Mouse (Mus musculus) NIH3T3 (cell line): ENCODE data around the gene Cdipt.

ENCODE experiments used
- DNase-seq: peaks from one replicate; pipeline ENCODE4 v3.0.0-alpha.2; 2012; ENCODE audit warnings: low read depth

The Cdipt gene

GRCm38 (mm10) chr7:126975950-126976866 lies 494 bp downstream of the Cdipt start, which contains the start of gene Cdiptos:
TSS of gene Cdiptos (minus strand) at chr7:126976098.
- peak; percentile 97 for DNase-seq

- no peak for DNase-seq
These were observed 1.3 kb downstream of the Cdipt start for GRCm38 (mm10) chr7:126976878-126977459.

- DNase-seq: no peak
These were observed 3.1 kb downstream of the Cdipt start for GRCm38 (mm10) chr7:126978841-126979240.

- DNase-seq: no peak
These were observed 5.9 kb downstream of the Cdipt start for GRCm38 (mm10) chr7:126981601-126982000.

- DNase-seq: no peak
These were observed 6.3 kb downstream of the Cdipt start for GRCm38 (mm10) chr7:126982054-126982453.

- no peak for DNase-seq
These were observed 7.4 kb downstream of the Cdipt start for GRCm38 (mm10) chr7:126983113-126983512.

- DNase-seq: no peak
These were observed 9.1 kb downstream of the Cdipt start for GRCm38 (mm10) chr7:126984667-126985444.

- peak; percentile 46 for DNase-seq
These were observed 10.6 kb downstream of the Cdipt start for GRCm38 (mm10) chr7:126986319-126986718.

GRCm38 (mm10) chr7:126988816-126989215 lies 13.1 kb downstream of the Cdipt start:
- no peak for DNase-seq

GRCm38 (mm10) chr7:126996449-126996848 lies 20.7 kb downstream of the Cdipt start:
- peak; percentile 32 for DNase-seq

- DNase-seq: no peak
These were observed 23.9 kb downstream of the Cdipt start for GRCm38 (mm10) chr7:126999568-126999967.

GRCm38 (mm10) chr7:127003620-127004019 lies 27.9 kb downstream of the Cdipt start:
- no peak for DNase-seq

GRCm38 (mm10) chr7:127004122-127004875 lies 28.6 kb downstream of the Cdipt start:
- no peak for DNase-seq

- no peak for DNase-seq
These were observed 31.8 kb downstream of the Cdipt start for GRCm38 (mm10) chr7:127007313-127008024.

GRCm38 (mm10) chr7:127008239-127009019 lies 32.7 kb downstream of the Cdipt start:
- peak; percentile 84 for DNase-seq

- peak; percentile 30 for DNase-seq
These were observed 33.8 kb downstream of the Cdipt start for GRCm38 (mm10) chr7:127009307-127010085.

- DNase-seq: no peak
These were observed 35.3 kb downstream of the Cdipt start for GRCm38 (mm10) chr7:127011051-127011450.

GRCm38 (mm10) chr7:127011717-127012116 lies 36.0 kb downstream of the Cdipt start:
- no peak for DNase-seq

- no peak for DNase-seq
These were observed 36.7 kb downstream of the Cdipt start for GRCm38 (mm10) chr7:127012374-127012773.
